Mouse (Mus musculus): ENCODE measurements around the gene Myef2.
A peak's percentile ranks its signal among the peaks of the same experiment; 100 is the strongest.
"Not testable (repeated sequence)": the region's sequence is repeated elsewhere in the genome, so short reads cannot be mapped to it uniquely, and the experiment has no call there.

Myef2 gene

DNA sequence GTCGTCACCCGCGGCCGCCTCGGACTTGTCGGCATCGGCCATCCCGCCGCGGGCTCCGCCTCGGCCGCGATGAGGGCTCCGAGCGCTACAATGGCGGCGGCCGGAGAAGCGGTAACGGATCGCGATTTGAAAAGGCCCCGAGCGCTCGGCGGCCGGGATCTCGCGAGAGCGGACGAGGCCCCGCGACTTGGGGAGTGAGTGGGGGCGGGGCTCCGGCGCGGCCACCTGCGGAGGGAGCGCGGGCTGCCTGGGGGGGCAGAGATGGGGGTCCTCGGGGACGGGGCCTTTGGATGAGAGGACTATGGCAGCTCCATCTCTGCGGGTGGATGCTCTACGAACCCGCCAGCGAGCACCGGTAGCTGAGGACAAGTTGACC lies at the start of gene Myef2:
TSS of gene Myef2 (minus strand) at position 185 of the 376 bp plus-strand sequence.
- peak; percentile 84 for DNase-seq

DNA sequence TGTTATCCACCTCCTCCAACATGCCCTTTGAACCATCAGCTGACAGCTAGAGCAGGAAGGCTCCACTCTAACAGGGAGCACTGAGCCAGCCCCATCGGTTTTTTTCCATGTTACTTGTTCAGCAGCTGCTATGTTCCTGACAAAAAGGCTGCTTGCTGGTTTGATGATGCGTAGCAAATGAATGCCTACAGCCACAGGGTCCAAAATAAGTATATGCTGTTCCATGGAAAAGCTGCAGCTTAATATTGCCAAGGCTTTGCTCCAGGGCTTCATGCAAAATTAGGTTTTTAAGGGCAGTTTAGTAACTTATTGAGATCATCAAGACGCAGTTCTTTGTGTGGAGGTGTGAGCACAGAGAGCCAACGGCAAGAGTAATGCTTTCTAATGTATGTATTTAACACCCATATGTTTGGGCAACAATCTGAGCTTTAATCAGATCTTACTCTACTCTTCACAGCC lies 38.6 kb upstream of the Myef2 start:
- no peak for DNase-seq

DNA sequence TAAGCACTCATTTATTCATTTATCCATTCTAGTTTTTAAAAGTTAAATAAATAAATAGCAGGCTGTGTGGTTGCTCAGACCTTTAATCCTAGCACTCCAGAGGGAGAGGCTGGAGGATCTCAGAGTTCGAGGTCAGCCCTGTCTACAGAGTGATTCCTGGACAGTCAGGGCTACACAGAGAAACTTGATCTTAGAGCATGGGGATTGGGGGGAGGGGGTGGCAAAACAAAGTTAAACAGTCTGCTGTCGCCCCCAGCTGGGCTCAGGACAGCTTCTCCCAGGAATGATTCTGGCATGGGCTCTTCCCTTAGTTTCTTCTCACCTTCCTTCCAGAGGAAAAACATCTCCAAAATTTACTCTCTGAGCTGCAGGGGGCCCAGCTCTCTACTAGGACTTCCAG lies 32.0 kb upstream of the Myef2 start:
- DNase-seq, result no peak

DNA sequence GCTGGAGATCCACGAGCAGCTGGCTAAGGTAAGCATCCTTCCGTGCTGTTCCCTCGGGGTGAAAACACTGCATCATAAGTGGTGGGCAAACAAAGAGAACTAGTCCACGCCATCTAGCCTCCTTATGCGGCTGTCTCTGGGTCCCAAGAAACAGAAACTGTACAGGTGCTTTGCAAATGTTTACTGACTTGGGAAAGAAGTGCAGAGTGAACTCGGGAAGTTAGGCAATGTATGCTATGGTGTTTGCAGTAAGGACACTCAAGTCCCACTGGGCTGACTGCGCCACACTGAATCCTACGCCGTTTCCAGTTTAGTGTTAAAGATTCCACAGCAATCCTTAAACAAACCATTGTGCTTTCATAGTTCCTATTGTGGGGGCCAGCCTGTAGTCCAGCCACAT lies 30.8 kb upstream of the Myef2 start:
- DNase-seq, result peak; percentile 11

DNA sequence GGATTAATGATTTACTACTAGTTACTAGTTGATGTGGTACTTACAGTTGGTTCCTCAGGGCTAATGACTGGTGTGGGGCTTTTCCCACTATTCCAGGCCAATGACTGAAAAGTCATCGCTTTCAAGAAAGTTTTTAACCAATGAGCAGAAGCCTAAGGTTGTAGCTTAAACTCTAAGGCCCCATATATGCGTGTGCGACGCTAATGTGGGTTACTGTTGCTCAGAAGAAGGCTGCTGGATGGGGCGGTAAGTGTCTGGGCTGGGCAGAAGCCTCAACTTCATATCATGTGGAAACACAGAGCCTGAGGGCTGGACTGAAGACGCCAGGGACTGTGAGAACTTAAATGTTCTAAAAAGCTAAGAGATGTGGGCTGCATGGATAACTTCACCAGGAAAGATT lies 28.9 kb upstream of the Myef2 start, which contains the start of gene Slc12a1:
TSS of gene Slc12a1 (plus strand) at position 118 of the 400 bp plus-strand sequence.
- DNase-seq, result no peak

DNA sequence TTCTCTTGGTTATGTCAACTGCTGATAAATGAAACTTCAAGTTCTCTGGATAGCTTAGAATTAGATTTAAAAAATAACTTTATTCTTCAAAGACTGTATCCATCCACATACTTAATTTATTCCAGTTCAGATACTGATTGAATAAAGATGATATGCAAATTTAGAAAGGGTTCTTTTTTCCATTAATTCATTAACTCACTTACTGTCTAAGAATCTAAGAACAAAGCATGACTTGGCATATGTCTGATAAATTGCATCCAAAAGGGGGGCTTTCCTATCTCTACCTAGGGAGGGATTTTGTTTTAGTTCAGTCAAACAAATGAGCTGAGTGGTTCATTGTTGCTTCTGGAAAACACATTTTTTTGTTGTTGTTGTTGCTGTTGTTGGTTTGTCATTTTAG lies 18.9 kb upstream of the Myef2 start:
- DNase-seq, result no peak

DNA sequence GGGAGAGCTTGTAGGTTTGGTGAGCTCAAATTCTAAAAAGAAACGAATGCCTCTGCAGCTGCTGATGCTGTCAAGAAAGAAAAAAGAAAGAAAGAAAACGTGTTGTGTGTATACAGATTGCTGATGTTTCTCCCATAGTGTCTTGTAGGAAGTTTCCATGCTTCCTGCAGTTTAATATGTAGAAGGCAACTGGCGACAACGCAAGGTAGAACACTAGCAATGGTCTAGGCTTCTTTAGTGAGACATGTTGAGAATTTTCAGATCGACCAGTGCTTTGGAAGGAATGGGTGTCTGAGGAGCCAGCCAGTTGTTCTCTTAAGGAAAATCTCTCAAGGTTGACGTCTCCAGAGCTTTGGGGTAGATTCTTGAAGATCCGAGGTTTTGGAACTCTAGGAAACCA lies 13.4 kb upstream of the Myef2 start:
- no peak for DNase-seq

DNA sequence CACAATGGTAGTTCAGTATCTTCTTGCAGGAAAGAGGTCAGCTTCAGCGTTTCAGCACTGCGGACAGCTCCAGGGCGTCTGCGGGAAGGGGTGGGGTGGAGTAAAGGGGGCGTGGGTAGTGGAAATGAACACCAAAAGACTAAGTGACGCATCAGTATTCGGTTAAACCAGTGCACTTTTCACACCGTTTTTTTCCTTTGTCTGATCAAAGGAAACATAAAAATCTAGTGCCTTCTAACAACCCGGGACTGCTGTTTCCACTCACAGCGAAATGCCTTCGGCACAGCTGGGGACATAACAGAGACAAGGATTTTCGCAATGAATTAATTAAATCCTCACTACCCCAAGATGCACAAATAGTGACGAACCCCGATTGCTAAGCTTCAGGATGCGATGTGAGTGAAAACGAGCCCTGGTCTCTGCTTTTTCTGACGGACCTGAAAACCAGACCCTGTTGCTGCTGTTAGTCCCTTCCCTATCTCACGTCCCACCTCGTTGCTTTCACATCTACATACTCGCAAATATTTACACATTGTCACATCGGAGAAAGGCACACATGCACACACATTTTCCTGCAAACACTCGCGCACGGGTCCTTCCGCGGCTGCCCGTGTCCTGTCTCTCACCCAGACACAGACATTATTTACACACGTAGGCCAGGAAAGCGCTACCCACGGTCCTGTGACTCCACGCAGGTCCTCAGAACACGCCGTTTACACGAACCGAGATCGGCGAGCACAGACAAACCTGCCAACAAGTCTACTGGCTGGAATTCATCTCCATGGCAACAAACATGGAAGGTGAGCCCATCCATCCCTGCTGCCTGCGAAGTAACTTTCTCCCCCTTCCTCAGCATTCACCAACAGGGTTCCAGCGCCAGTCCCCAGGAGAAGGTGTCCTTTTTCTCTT lies 12.7 kb upstream of the Myef2 start, which contains the start of gene Ctxn2:
TSS of gene Ctxn2 (plus strand) at position 790 of the 909 bp plus-strand sequence.
- DNase-seq, result peak; percentile 85

DNA sequence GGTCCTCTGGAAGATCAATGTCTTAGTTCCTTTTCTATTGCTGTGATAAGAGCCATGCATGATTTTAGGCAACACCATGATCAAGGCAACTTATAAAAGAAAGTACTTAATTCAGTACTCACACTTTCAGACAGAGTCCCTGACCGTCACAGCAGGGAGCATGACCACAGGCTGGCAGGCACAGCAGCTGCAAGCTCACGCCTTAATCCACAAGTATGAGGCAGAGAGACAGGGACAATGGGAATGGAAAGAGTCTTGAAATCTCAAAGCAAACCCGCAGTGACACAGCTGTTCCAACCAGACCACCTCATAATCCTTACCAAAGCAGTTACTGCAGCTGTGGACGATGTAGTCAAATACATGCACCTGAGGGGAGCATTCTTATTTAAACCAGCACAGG lies 10.7 kb upstream of the Myef2 start:
- no peak for DNase-seq

DNA sequence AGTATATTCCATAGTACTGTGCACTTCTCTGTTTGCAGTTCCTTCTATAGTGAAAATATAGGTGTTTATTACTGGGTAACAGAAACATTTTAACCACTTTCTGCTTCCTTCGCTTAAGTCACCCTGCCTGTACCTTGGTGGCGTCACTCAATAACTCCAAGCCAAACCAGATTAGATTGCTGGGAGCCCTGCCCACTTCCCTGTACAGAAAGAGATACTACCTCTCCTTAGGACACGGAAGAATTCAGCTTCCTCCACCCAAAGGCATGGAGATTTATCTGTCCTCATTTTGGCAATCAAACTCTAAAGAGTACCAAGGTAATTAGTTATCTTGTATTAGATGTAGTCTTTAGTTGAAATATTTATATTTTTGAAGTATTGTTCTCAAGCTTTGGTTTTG lies 3.3 kb upstream of the Myef2 start:
- DNase-seq, result no peak

DNA sequence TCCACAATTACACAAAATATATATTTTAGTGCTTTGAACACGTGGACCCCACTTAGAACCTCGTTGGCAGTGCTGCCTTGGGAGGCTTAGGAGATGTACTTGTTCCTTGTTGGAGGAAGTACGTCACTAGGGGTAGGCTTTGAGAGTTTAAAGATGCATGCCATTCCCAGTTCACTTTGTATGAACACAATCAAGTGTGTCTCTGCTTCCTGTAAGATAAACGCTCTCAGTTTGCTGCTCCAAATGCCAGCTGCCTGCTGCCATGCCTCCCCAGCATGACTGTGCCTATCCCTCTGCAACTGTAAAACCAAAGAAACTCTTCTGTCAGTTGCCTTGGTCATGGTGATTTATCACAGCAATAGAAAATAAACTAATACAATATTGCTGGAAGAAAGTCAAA lies 2.4 kb upstream of the Myef2 start:
- no peak for DNase-seq

DNA sequence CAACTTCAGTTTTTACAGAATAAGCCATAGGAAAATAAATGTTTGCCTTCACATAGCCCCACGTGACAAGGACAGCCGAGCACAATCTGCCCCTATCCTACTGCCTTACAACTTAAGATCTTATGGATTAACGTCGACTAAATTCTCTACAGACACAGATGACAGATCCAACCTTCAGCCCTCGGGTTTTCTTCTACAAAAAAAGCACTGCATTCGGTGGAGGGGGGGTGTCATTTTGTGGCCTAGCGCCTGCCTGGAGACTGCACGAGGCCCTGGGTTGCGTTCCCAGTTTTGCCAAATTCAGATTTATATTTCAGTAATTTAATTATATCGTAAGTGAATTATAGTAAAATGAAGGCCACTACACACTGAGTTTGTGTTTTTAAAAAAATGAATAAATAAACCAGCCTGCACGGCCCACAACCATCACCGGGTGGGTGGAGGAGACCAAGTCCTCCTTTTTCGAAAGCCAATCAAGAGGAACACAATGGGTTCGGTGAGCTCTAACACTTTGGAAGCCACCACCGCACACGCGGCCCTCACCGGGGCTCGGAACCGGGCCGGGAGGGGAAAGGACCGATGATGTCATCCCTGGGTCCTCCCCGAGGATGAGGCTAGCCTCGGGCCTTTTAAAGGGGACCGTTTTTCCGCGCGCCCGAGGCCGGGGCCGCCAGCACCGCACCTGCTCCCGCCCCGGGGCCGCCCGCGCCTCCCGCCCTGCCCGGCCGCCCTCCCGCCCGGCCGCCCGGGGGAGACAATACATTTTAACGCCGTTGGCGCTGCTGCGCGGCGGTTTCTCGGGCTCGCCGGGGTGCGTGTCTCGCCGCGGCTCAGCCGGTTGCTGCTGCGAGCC lies 611 bp downstream of the Myef2 start:
- peak; percentile 53 for DNase-seq

DNA sequence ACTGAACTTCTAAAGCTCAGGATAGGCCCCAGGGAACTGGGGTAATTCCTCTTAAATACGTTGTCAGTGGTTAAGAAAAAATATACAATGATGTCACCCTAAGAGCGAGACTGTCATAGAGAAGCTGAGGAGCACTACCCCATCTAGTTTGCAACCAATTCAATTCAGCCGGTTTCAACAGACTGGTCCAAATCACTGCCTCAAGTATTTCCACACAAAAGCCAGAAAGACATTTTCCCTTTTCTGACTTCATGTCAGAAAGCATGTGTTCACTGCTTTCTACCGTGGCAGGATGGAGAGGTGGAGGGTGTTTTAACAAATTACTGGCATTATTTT lies 1.2 kb downstream of the Myef2 start:
- DNase-seq, result no peak

DNA sequence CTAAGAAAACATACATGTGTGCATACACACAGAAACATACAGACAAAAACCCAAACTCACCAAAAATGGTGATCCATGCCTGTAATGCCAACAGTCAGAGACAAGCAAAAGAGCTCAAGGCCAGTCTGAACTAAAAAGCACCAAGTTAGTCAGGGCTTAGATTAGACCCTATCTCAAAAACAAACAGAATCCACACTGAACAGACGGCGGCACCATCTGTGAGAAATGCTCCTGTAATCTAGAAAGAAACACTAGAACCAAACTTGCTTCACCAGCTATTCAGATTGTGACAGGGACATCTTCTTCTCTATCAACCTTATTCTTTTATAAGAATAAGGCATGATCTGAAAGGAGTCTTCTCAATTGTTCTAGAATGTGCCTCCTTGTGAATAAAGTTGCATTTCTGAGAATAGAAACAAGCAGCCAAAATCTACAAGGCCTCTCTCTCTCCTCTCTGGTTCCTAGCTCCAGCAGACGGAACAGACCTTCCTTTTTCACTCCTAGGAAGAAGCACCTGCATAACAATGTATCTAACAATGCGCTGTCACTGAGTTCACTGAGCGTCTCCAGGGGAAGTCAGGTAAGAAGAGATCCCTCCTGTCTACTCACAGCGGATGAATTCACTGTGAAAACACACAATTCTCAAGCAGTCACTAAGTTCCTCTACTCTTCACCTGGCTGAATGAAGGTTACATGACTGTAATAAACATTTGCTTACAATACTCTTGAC lies 3.9 kb downstream of the Myef2 start:
- no peak for DNase-seq

DNA sequence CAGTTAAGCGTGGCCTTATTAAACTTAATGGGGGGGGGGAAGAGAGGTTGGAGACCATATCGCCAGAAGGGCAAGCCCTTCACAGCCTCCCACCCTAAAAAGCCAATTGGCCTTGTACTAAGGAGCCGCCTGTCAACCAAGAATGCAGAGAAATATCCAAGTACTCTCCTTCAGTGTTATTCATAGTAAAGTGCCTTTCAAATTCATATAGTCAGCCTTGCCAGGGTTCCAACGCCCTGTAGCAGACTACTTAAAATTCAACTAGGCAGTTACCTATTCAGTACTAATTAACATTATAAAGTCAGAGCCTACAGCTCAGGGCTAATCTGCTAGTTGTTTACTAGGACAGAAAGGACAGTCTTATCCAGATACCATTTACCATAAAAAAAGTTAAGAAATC lies 16.9 kb downstream of the Myef2 start:
- DNase-seq, result not testable (repeated sequence)

DNA sequence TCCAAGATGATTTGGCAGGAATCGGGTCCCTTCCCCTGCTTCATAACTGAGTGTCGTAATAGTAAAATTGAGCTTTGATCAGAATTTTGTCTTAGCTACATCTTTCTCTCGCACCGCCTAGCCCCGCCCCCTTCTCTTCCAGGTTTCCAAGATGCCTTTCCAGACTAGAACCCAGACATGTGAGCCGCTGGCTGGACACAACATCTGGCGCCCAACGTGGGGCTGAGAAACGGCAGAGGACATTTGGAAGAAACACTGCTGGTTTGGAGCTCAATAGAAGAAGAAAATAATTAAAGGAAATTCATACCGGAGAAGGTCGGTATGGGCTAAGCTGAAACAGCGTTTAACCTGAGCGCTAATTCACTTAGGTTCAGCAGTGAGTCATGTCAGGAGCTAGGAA lies 19.0 kb downstream of the Myef2 start:
- DNase-seq, result not testable (repeated sequence)

DNA sequence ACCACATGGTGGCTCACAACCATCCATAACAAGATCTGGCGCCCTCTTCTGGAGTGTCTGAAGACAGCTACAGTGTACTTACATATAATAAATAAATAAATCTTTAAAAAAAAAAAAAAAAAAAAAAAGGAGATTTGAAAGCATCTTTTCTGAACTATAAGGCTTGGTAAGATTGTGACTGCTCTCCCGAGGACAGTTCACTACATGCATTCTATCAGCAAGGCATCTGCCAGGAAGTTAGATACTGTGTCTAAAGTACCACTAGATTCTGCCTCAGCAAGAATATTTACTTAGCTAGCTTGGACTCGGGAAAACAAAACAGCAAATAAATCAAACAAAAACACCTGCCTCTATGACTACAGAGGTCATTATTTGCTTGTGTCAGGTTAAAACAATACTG lies 31.3 kb downstream of the Myef2 start:
- DNase-seq, result not testable (repeated sequence)

DNA sequence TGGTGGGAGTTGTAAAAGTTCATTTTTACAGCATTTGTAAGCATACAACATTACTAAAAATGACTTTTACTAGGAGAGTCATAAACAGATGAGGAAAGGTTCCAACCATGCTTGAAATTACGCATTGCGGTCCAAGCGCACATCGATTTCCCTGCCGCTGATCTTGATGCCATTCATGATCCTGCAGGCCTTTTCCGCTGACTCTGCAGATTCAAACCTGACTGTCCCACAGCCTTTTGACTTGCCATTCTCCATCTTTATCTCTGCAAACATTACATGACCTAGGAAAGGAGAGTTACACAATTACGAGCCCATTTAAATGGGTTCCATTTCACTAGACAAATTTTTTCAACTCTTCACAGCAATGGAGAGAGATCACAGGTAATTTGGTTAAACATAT lies 34.7 kb downstream of the Myef2 start:
- DNase-seq, result no peak

DNA sequence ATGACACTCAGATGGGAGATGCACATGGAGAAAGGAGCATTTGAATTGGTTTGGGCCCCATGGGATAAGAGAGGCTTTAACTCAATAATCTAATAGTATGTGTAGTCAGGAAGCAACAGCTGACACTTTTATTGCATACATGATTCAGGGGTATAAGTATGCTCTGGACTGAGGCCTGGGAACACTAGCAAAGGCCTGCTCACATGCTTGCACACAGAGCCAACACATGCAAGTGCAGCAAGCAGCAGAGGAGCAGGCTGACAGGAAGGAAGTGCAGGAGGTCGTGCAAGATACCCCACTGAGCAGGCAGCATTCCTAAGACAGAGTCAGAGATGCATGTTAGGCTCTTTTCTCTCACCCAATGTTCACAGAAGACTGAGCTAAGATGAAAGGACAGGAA lies 39.6 kb downstream of the Myef2 start:
- no peak for DNase-seq

DNA sequence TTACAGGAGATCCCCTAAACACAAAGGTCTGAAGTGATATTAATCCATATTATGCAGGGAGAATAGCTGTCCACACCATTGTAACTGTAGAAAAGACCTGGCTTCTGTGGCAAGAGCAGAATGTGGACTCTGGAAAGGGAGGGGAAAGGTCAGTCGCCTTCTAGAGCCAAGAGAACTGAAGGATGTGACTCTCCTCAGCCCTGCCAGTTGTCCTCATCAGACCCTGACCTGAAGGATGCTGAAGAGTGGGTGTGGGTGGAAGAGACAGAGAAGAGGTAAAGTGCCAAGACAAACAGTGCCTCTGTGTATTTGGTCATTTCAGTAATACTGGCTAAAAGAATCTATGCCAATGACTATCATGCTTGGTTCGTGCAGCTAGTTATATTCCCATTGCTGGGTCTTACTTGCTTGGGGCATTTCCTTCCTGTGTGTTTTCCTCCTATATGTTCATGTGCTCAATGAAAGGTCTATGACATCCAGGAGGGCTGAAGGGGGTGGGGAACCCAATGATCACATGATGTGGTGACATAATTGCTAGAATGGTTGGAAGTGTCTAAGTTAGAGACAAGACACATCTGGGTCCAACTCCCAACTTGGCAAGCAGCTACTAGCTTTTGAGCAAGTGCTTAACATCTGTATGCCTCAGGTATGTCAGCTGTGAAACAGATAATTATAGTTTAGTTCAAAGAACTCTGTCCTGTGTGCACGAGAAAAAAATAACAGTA lies 50.2 kb downstream of the Myef2 start:
- DNase-seq, result no peak

DNA sequence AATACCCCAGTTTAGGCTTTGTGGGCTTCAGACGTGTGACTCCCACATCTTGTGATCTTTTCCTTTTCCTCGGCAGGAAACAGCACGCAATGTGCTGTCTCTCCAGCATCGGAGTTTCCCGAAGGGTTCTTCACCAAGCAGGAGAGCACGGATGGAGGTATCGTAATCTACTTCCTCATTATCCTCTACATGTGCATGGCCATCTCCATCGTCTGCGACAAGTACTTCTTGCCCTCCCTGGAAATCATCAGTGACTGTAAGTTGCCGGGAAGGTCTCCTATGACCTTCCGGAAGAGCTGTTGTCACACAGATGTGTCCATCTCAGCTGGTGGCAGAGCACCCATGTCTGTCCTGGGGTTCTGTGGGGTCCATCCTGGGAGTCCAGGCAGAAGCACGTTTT lies 54.8 kb downstream of the Myef2 start:
- DNase-seq, result no peak

DNA sequence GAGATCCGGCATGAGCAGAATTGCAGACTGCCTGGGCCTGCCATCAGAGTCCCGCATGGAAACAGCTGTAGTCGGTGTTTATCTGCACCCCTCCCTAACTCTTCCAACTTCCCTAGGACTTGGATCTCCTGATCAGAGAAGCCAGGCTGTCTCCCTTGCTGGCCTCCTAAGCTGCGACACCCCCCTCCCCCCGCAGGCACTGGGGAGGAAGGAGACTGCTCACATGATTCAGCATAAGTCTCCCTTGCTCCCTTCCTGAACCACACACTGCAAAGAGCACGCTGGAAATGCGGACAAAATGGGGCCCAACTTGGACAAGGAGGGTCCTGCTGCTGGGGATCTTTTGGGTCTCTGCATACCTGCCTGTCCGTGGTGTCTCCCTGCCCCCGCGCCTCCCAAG lies 55.6 kb downstream of the Myef2 start, which contains the start of gene Slc24a5:
TSS of gene Slc24a5 (plus strand) at position 231 of the 400 bp plus-strand sequence.
- DNase-seq, result no peak

All from lung, postnatal 14 days (tissue).